In the genomic region with DNA sequence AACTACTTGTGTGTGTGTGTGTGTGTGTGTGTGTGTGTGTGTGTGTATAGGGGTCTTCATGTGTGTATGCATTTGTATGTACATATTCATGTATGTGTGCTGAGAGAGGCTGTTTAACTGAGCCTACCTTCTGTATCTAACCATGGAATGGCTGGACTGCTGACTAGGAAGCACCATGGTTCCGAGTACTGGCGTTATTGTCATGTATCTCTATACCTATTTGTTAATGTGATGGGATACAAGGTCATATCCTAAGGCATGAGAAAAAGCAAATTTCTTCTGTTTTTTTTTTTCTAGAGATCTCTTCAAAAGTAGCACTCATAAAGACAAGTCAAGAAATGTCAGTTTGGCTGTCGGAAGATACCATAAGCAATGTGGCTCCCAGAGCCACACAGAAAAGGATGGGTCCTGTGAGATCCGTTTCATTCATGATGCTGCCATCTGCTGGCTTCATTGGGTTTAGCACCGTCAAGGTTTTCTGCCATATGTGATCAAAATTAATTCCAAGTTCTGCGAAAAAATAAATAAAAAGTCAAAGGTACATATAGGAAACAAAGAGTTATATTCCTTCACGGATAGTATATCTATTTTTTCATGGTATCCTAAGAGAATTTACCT, we compare ENCODE assay signal across 8 mouse cellular contexts. TPM values are rescaled to one million over a fixed set of nuclear protein-coding genes. Genes with fewer than 3 reads are reported as not detected.
A peak's percentile ranks its signal among the peaks of the same experiment; 100 is the strongest.
DNase-seq lines count a peak whose midpoint lies in the region; ATAC-seq lines count a peak whose summit lies in the region.
"Had no signal": no experiment of that assay in that cellular context is flagged by ENCODE, and none has a peak within 500 bp of the region (broad histone marks: within the 10 kb centered on the region; RNA-seq: fewer than 3 reads in every experiment).

No protein-coding gene starts in this region.

- no peaks in the 10 kb centered on the region for H3K36me3 ChIP-seq in forebrain, embryonic 11.5 days (ENCODE audit: control insufficient read depth, insufficient read depth, low read length)
- H3K36me3 ChIP-seq in limb, embryonic 11.5 days (ENCODE audit: control insufficient read depth, insufficient read depth, low read length) = no peaks in the 10 kb centered on the region
- no peaks in the 10 kb centered on the region for H3K36me3 ChIP-seq in neural tube, embryonic 12.5 days
- H3K36me3 ChIP-seq: heart, embryonic 13.5 days had no signal

- no peaks in the 10 kb centered on the region for H3K27me3 ChIP-seq in forebrain, embryonic 11.5 days (ENCODE audit: control insufficient read depth, insufficient read depth, low read length)
- H3K27me3 ChIP-seq in limb, embryonic 11.5 days (ENCODE audit: control insufficient read depth, insufficient read depth, low read length) = no peaks in the 10 kb centered on the region
- H3K27me3 ChIP-seq in neural tube, embryonic 12.5 days (replicated peaks) = no peaks in the 10 kb centered on the region
- H3K27me3 ChIP-seq: heart, embryonic 13.5 days had no signal

- ATAC-seq in forebrain, embryonic 11.5 days (replicated peaks; ENCODE audit: low FRiP score) = peak; percentile 75
- ATAC-seq in inflammation-experienced regulatory T-cells, adult 6 months = peak; percentile 78
- ATAC-seq in limb, embryonic 11.5 days (ENCODE audit: insufficient number of reproducible peaks, low FRiP score, low TSS enrichment, low read depth) = no peak
- ATAC-seq in neural tube, embryonic 12.5 days (ENCODE audit: low FRiP score, low read depth) = peak; percentile 56; the same call in 1 of the 2 replicates

- 45% methylated on average over 7 of the region's 7 CpGs for WGBS in forebrain, embryonic 11.5 days
- WGBS in limb, embryonic 11.5 days = 41% methylated on average over 7 of the region's 7 CpGs
- WGBS in neural tube, embryonic 12.5 days = 35% methylated on average over 7 of the region's 7 CpGs

- no peak overlapping the region for H3K4me3 ChIP-seq in forebrain, embryonic 11.5 days (ENCODE audit: low read depth, low read length)
- no peak overlapping the region for H3K4me3 ChIP-seq in limb, embryonic 11.5 days (ENCODE audit: low read depth, low read length)
- H3K4me3 ChIP-seq in neural tube, embryonic 12.5 days = no peak overlapping the region
- H3K4me3 ChIP-seq: heart, embryonic 13.5 days had no signal

- H3K9me3 ChIP-seq in forebrain, embryonic 11.5 days (ENCODE audit: control insufficient read depth, low read length) = no peaks in the 10 kb centered on the region
- H3K9me3 ChIP-seq in limb, embryonic 11.5 days (ENCODE audit: control insufficient read depth, low read length) = no peaks in the 10 kb centered on the region
- no peaks in the 10 kb centered on the region for H3K9me3 ChIP-seq in neural tube, embryonic 12.5 days
- H3K9me3 ChIP-seq: heart, embryonic 13.5 days had no signal

- no peak overlapping the region for H3K4me2 ChIP-seq in forebrain, embryonic 11.5 days (ENCODE audit: low read depth, low read length, severe bottlenecking)
- H3K4me2 ChIP-seq in limb, embryonic 11.5 days (ENCODE audit: low read depth, severe bottlenecking) = no peak overlapping the region
- no peak overlapping the region for H3K4me2 ChIP-seq in neural tube, embryonic 12.5 days (replicated peaks)

- H3K4me1 ChIP-seq in forebrain, embryonic 11.5 days (replicated peaks; ENCODE audit: control insufficient read depth, insufficient read depth, low read length) = no peaks in the 10 kb centered on the region
- no peaks in the 10 kb centered on the region for H3K4me1 ChIP-seq in limb, embryonic 11.5 days (ENCODE audit: control insufficient read depth, insufficient read depth, low read length)
- no peaks in the 10 kb centered on the region for H3K4me1 ChIP-seq in neural tube, embryonic 12.5 days
- H3K4me1 ChIP-seq: heart, embryonic 13.5 days had no signal

- no peak overlapping the region for H3K27ac ChIP-seq in forebrain, embryonic 11.5 days (ENCODE audit: low read depth, low read length)
- H3K27ac ChIP-seq in limb, embryonic 11.5 days (replicated peaks; ENCODE audit: low read depth, low read length) = no peak overlapping the region
- no peak overlapping the region for H3K27ac ChIP-seq in neural tube, embryonic 12.5 days
- H3K27ac ChIP-seq: heart, embryonic 13.5 days had no signal

- peak; percentile 70 for DNase-seq in 416B (ENCODE audit: low read depth)
- DNase-seq in CD4-positive, CD25-positive, alpha-beta regulatory T cell, adult 2 months (ENCODE audit: low read depth, low spot score) = peak; percentile 68
- DNase-seq in c-Kit-positive CD71-negative TER-119-negative erythroid progenitor cells, embryonic 14.5 days (ENCODE audit: low read depth) = peak; percentile 17
- peak; percentile 66 for DNase-seq in forebrain, embryonic 11.5 days (ENCODE audit: low spot score)
- peak; percentile 67 for DNase-seq in limb, embryonic 11.5 days (ENCODE audit: low spot score)

- no peak overlapping the region for H3K9ac ChIP-seq in forebrain, embryonic 11.5 days (ENCODE audit: low read length)
- no peak overlapping the region for H3K9ac ChIP-seq in limb, embryonic 11.5 days (ENCODE audit: low read length)
- H3K9ac ChIP-seq in neural tube, embryonic 12.5 days = no peak overlapping the region
- H3K9ac ChIP-seq: heart, embryonic 13.5 days had no signal

RNA-seq across cellular contexts. Expression of a gene that starts 21.7 kb away (rescaled TPM):
- 0.55 TPM in 1 of 2 replicates, not detected in the other for polyA plus RNA-seq in forebrain, embryonic 11.5 days (2014; fragmentation: Nextera tagmentation; extraction: Ambion mirVana)
- polyA plus RNA-seq in inflammation-experienced regulatory T-cells, adult 6 months (2017; shearing (Covaris generic)) = not detected
- polyA plus RNA-seq in limb, embryonic 11.5 days (2014; fragmentation: Nextera tagmentation; extraction: Ambion mirVana) = not detected in 2 replicates
- polyA plus RNA-seq in neural tube, embryonic 12.5 days (2016; fragmentation: Nextera tagmentation; extraction: Ambion mirVana) = 0.15 and 0.19 TPM in 2 replicates

RNA-seq across cellular contexts. Expression of a gene that starts 36.0 kb away (rescaled TPM):
- 49.3 and 56.6 TPM in 2 replicates for polyA plus RNA-seq in forebrain, embryonic 11.5 days (2014; fragmentation: Nextera tagmentation; extraction: Ambion mirVana)
- 1 to 10 TPM; 6.2 to 9.6 (median 8.7) TPM for polyA plus RNA-seq in inflammation-experienced regulatory T-cells, adult 6 months (2017; shearing (Covaris generic))
- polyA plus RNA-seq in limb, embryonic 11.5 days (2014; fragmentation: Nextera tagmentation; extraction: Ambion mirVana) = 47.9 and 54.2 TPM in 2 replicates
- polyA plus RNA-seq in neural tube, embryonic 12.5 days (2016; fragmentation: Nextera tagmentation; extraction: Ambion mirVana) = 54.3 and 59.2 TPM in 2 replicates

Comparison
In these comparisons a context has a peak if more than half of its experiments do, and no peak if none do; other contexts are left out.
1. DNase-seq: peak in every context shown above with its lines; median percentile 70 in 416B; 68 in CD4-positive, CD25-positive, alpha-beta regulatory T cell, adult 2 months; 67 in limb, embryonic 11.5 days; 66 in forebrain, embryonic 11.5 days; 17 in c-Kit-positive CD71-negative TER-119-negative erythroid progenitor cells, embryonic 14.5 days.